ENCODE assay signal across 10 mouse cellular contexts in the genomic region with DNA sequence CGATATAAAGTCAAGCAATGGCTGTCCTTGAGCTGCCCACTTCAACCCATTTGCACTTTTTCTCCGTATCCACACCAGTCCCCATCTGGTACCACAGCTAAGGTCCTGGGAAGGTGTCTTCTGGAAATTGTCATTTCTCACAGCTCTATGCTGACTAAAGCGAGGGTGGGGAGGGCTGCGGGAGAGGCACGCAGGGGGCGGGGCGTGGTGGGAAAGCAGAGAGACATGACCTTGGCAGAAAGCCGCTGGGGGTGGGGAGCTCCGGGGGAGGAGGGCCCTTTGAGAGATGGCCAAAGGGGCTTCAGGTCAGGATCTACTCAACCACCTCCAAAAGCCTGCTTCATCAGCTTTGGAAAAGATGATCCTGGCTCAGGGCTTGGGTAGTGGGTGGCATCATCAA. TPM values are rescaled to one million over a fixed set of nuclear protein-coding genes. Genes with fewer than 3 reads are reported as not detected.
DNase-seq lines count a peak whose midpoint lies in the region; ATAC-seq and TF ChIP-seq lines count a peak whose summit lies in the region.
"Had no signal": no experiment of that assay in that cellular context is flagged by ENCODE, and none has a peak within 500 bp of the region (broad histone marks: within the 10 kb centered on the region; RNA-seq: fewer than 3 reads in every experiment).

No protein-coding gene starts in this region.

- 47% methylated on average over 9 of the region's 9 CpGs for WGBS in lung, adult 2 months
- WGBS in forebrain, embryonic 15.5 days, result 50% methylated on average over 9 of the region's 9 CpGs

- H3K27ac ChIP-seq in forebrain, embryonic 15.5 days (replicated peaks), result no peak overlapping the region
- H3K27ac ChIP-seq: hindbrain, embryonic 14.5 days had no signal

- H3K4me1 ChIP-seq in lung, adult 2 months (ENCODE audit: control insufficient read depth, insufficient read depth, low read length), result peaks cover 2% of the 10 kb centered on the region; the same call in 1 of the 2 replicates
- peaks cover 3% of the 10 kb centered on the region; the same call in 1 of the 2 replicates for H3K4me1 ChIP-seq in forebrain, embryonic 15.5 days

- DNase-seq in adrenal gland, adult 2 months, result peak; percentile 54
- no peak for DNase-seq in adrenal gland, adult 18-20 months (ENCODE audit: low spot score in 2 of 2)
- peak; percentile 25 for DNase-seq in lung, postnatal 10 days
- DNase-seq in lung, adult 2 months, result no peak
- DNase-seq in kidney, postnatal 4 days, result peak; percentile 34 to 38
- DNase-seq in thymus, postnatal 25 days, result peak; percentile 58
- DNase-seq in urinary bladder, postnatal 10 days (ENCODE audit: low spot score), result no peak
- DNase-seq: right cerebral cortex, adult 18-20 months had no signal

- H3K9me3 ChIP-seq in forebrain, embryonic 15.5 days, result no peaks in the 10 kb centered on the region

- no peak for TF ChIP-seq CTCF in lung, adult 2 months (IDR thresholded peaks at IDR 0.05; ENCODE audit: insufficient read depth, low read length)

- no peak overlapping the region for H3K4me3 ChIP-seq in lung, adult 2 months (replicated peaks; ENCODE audit: extremely low read depth, low read depth, low read length)
- no peak overlapping the region for H3K4me3 ChIP-seq in forebrain, embryonic 15.5 days

- peaks cover 9% of the 10 kb centered on the region; the same call in 1 of the 2 replicates for H3K27me3 ChIP-seq in forebrain, embryonic 15.5 days

- no peaks in the 10 kb centered on the region for H3K36me3 ChIP-seq in forebrain, embryonic 15.5 days

- no peak overlapping the region for H3K9ac ChIP-seq in forebrain, embryonic 15.5 days (replicated peaks)
- H3K9ac ChIP-seq: hindbrain, embryonic 14.5 days had no signal

- H3K4me2 ChIP-seq in forebrain, embryonic 15.5 days (replicated peaks), result no peak overlapping the region

- no peak for ATAC-seq in forebrain, embryonic 15.5 days (replicated peaks)

- no peak for TF ChIP-seq POLR2A in lung, adult 2 months (IDR thresholded peaks at IDR 0.05; ENCODE audit: borderline replicate concordance, extremely low read depth, low read depth, low read length)

RNA-seq across cellular contexts. Expression of gene Elf4, which starts 7.9 kb away (rescaled TPM):
- 10 to 100 TPM in 1 of 2 experiments, 1 to 10 TPM in 1; 8.2 to 19.1 TPM for total RNA-seq in adrenal gland, adult 2 months (2021)
- 8.1 and 13.5 TPM in 2 replicates for polyA plus RNA-seq in adrenal gland, adult 2 months (2012; rRNA removed)
- 10 to 100 TPM in 1 of 2 experiments, 1 to 10 TPM in 1; 9.9 to 14.6 TPM for total RNA-seq in adrenal gland, adult 18-20 months (2021)
- polyA plus RNA-seq in lung, adult 2 months (2012; rRNA removed), result 15.9 and 16.8 TPM in 2 replicates
- polyA plus RNA-seq in forebrain, embryonic 15.5 days (2015; fragmentation: Nextera tagmentation; extraction: Ambion mirVana), result 0.38 and 0.41 TPM in 2 replicates

RNA-seq across cellular contexts. Expression of gene Aifm1, which starts 58.3 kb away (rescaled TPM):
- 100 to 1,000 TPM; 164 to 181 TPM for total RNA-seq in adrenal gland, adult 2 months (2021)
- 9.9 and 14.4 TPM in 2 replicates for polyA plus RNA-seq in adrenal gland, adult 2 months (2012; rRNA removed)
- total RNA-seq in adrenal gland, adult 18-20 months (2021), result 100 to 1,000 TPM; 142 to 233 TPM
- 4.3 and 10.6 TPM in 2 replicates for polyA plus RNA-seq in lung, adult 2 months (2012; rRNA removed)
- 52.3 TPM in 2 replicates for polyA plus RNA-seq in forebrain, embryonic 15.5 days (2015; fragmentation: Nextera tagmentation; extraction: Ambion mirVana)

Comparison
In these comparisons a context has a peak if more than half of its experiments do, and no peak if none do; other contexts are left out.
1. DNase-seq: peak in adrenal gland, adult 2 months (single experiment), lung, postnatal 10 days (single experiment), kidney, postnatal 4 days (2 of 2) and thymus, postnatal 25 days (single experiment); none in adrenal gland, adult 18-20 months (0 of 2), lung, adult 2 months (single experiment) and urinary bladder, postnatal 10 days (single experiment).